Mouse (Mus musculus) myocyte (in vitro differentiated cells): Measurements from ENCODE around the gene Stard13. TPM values are rescaled to one million over a fixed set of nuclear protein-coding genes. Genes with fewer than 3 reads are reported as not detected.

Experiments
- H3K27me3 ChIP-seq: one replicate; pipeline ENCODE4 v1.6.1; 2011; ENCODE audit not compliant: control insufficient read depth, insufficient read depth, insufficient read length
- H3K36me3 ChIP-seq: one replicate; pipeline ENCODE4 v1.6.1; 2011; ENCODE audit not compliant: control insufficient read depth, insufficient read depth
- H3K4me2 ChIP-seq: one replicate; pipeline ENCODE4 v1.6.1; 2011; ENCODE audit warnings: low read depth, control low read depth
- H3K4me3 ChIP-seq: one replicate; pipeline ENCODE4 v1.5.1; 2011; ENCODE audit warnings: mild to moderate bottlenecking, control low read depth, moderate library complexity
- H3K79me2 ChIP-seq: one replicate; pipeline ENCODE4 v1.6.1; 2011; ENCODE audit not compliant: control insufficient read depth, insufficient read depth
- H3ac ChIP-seq: one replicate; pipeline ENCODE4 v1.6.1; 2011; ENCODE audit not compliant: control insufficient read depth, insufficient read length
- CEBPB ChIP-seq: IDR thresholded peaks from 2 replicates; pipeline ENCODE4 v1.6.1; 2011; ENCODE audit warnings: mild to moderate bottlenecking, moderate library complexity; ENCODE audit not compliant: poor library complexity, insufficient read depth, severe bottlenecking
- E2F4 ChIP-seq: IDR thresholded peaks from one replicate; pipeline ENCODE4 v1.6.1; 2011; ENCODE audit warnings: mild to moderate bottlenecking, control low read depth, moderate library complexity; ENCODE audit not compliant: insufficient read depth
- MAX ChIP-seq: IDR thresholded peaks from one replicate; pipeline ENCODE4 v1.6.1; 2011; ENCODE audit warnings: low read depth, mild to moderate bottlenecking, control low read depth
- MYOD1 ChIP-seq, 3 experiments: IDR thresholded peaks; one replicate each; pipeline ENCODE4 v1.6.1; 2011; ENCODE audit warnings: control low read depth in 2 of 3, low read depth in 2 of 3, mild to moderate bottlenecking in 2 of 3, moderate library complexity in 1 of 3; ENCODE audit not compliant: insufficient read length in 2 of 3, control insufficient read depth in 1 of 3
- MYOG ChIP-seq, 3 experiments: IDR thresholded peaks; one replicate each; pipeline ENCODE4 v1.6.1; 2011; ENCODE audit warnings: control low read depth in 2 of 3, low read depth in 2 of 3, mild to moderate bottlenecking in 2 of 3; ENCODE audit not compliant: insufficient read length in 2 of 3, control insufficient read depth in 1 of 3, insufficient read depth in 1 of 3
- POLR2A ChIP-seq: IDR thresholded peaks from one replicate; pipeline ENCODE4 v1.6.1; 2011; ENCODE audit warnings: low read depth, mild to moderate bottlenecking, control low read depth, moderate library complexity; ENCODE audit not compliant: insufficient read length
- POLR2AphosphoS2 ChIP-seq: IDR thresholded peaks from one replicate; pipeline ENCODE4 v1.6.1; 2011; ENCODE audit warnings: low read depth, control low read depth; ENCODE audit not compliant: insufficient read length
- REST ChIP-seq: IDR thresholded peaks from one replicate; pipeline ENCODE4 v1.6.1; 2011; ENCODE audit warnings: mild to moderate bottlenecking, control low read depth, moderate library complexity; ENCODE audit not compliant: insufficient read depth, insufficient read length
- SRF ChIP-seq: IDR thresholded peaks from one replicate; pipeline ENCODE4 v1.6.1; 2011; ENCODE audit warnings: low read depth; ENCODE audit not compliant: control insufficient read depth, insufficient read length
- TCF12 ChIP-seq: IDR thresholded peaks from one replicate; pipeline ENCODE4 v1.6.1; 2011; ENCODE audit warnings: mild to moderate bottlenecking, control low read depth; ENCODE audit not compliant: poor library complexity, insufficient read depth, severe bottlenecking
- TCF3 ChIP-seq: IDR thresholded peaks from one replicate; pipeline ENCODE4 v1.6.1; 2011; ENCODE audit warnings: low read depth, control low read depth; ENCODE audit not compliant: insufficient read length
- USF1 ChIP-seq: IDR thresholded peaks from one replicate; pipeline ENCODE4 v1.6.1; 2011; ENCODE audit warnings: low read depth, mild to moderate bottlenecking, control low read depth, moderate library complexity
- polyA plus RNA-seq: library from polyadenylated mRNA; unstranded; fragments of >200 nt; fragmentation: generic; extraction: Trizol; gene quantifications from one replicate; pipeline ENCODE4 v1.2.1, GENCODE M21; 2012; ENCODE audit warnings: missing spikeins

Stard13 gene
- polyA plus RNA-seq, 1 experiment = 15.2 TPM

- Histone ChIP-seq H3K4me3 (no peak overlapping the region), H3K79me2 (peaks cover 52% of the 10 kb centered on the region), H3K27me3 (no peaks in the 10 kb centered on the region), H3K36me3 (peaks cover 21% of the 10 kb centered on the region), H3ac (no peak overlapping the region), H3K4me2 (no peak overlapping the region)
- TF ChIP-seq TCF12 = no peak
- no peak for TF ChIP-seq MAX
- no peak for TF ChIP-seq POLR2AphosphoS2
- no peak for TF ChIP-seq CEBPB
- TF ChIP-seq MYOD1 (IDR thresholded peaks at IDR 0.05; ENCODE audit: control insufficient read depth in 1 of 3, insufficient read length in 2 of 3, low read depth in 2 of 3) = no peak
- TF ChIP-seq MYOG (IDR thresholded peaks at IDR 0.05; ENCODE audit: control insufficient read depth in 1 of 3, insufficient read depth in 1 of 3, insufficient read length in 2 of 3, low read depth in 2 of 3) = no peak
- no peak for TF ChIP-seq POLR2A
- no peak for TF ChIP-seq REST
- TF ChIP-seq E2F4 = no peak
- TF ChIP-seq SRF = no peak
- no peak for TF ChIP-seq TCF3
- TF ChIP-seq USF1 = no peak
These were observed 137.6 kb downstream of the Stard13 start for GRCm38 (mm10) chr5:151096012-151096411.

- Histone ChIP-seq H3K27me3 (no peaks in the 10 kb centered on the region), H3K4me3 (no peak overlapping the region), H3K79me2 (peaks cover 62% of the 10 kb centered on the region), H3ac (no peak overlapping the region), H3K36me3 (peaks cover 21% of the 10 kb centered on the region), H3K4me2 (no peak overlapping the region)
- TF ChIP-seq USF1 (no peak), SRF (no peak), POLR2AphosphoS2 (no peak), REST (no peak)
These were observed 140.6 kb downstream of the Stard13 start for GRCm38 (mm10) chr5:151092886-151093665.

GRCm38 (mm10) chr5:151090996-151091395 lies 142.6 kb downstream of the Stard13 start:
- TF ChIP-seq E2F4 = no peak
- TF ChIP-seq SRF = no peak
- no peak for TF ChIP-seq USF1
- TF ChIP-seq TCF12 = no peak
- no peak for TF ChIP-seq MAX
- TF ChIP-seq MYOG (IDR thresholded peaks at IDR 0.05; ENCODE audit: control insufficient read depth in 1 of 3, insufficient read depth in 1 of 3, insufficient read length in 2 of 3, low read depth in 2 of 3) = no peak
- no peak for TF ChIP-seq TCF3
- no peak for TF ChIP-seq CEBPB
- no peak for TF ChIP-seq REST
- no peak for TF ChIP-seq POLR2A
- TF ChIP-seq MYOD1 (IDR thresholded peaks at IDR 0.05; ENCODE audit: control insufficient read depth in 1 of 3, insufficient read length in 2 of 3, low read depth in 2 of 3) = no peak
- no peak for TF ChIP-seq POLR2AphosphoS2
- no peaks in the 10 kb centered on the region for H3K27me3 ChIP-seq

GRCm38 (mm10) chr5:151089201-151089600 lies 144.4 kb downstream of the Stard13 start:
- H3ac ChIP-seq = no peak overlapping the region
- peaks cover 17% of the 10 kb centered on the region for H3K36me3 ChIP-seq
- no peak for TF ChIP-seq REST
- no peak for TF ChIP-seq CEBPB
- no peak for TF ChIP-seq TCF12
- no peak for TF ChIP-seq TCF3
- TF ChIP-seq MYOG (IDR thresholded peaks at IDR 0.05; ENCODE audit: control insufficient read depth in 1 of 3, insufficient read depth in 1 of 3, insufficient read length in 2 of 3, low read depth in 2 of 3) = no peak
- no peak for TF ChIP-seq POLR2A
- TF ChIP-seq POLR2AphosphoS2 = no peak
- TF ChIP-seq SRF = no peak
- no peak for TF ChIP-seq USF1
- no peak for TF ChIP-seq MAX
- TF ChIP-seq E2F4 = no peak
- no peak for TF ChIP-seq MYOD1 (IDR thresholded peaks at IDR 0.05; ENCODE audit: control insufficient read depth in 1 of 3, insufficient read length in 2 of 3, low read depth in 2 of 3)
- H3K4me2 ChIP-seq = no peak overlapping the region
- H3K4me3 ChIP-seq = no peak overlapping the region
- peaks cover 70% of the 10 kb centered on the region for H3K79me2 ChIP-seq
- H3K27me3 ChIP-seq = no peaks in the 10 kb centered on the region

More at GRCm38 (mm10) chr5:151090996-151091395, 142.6 kb downstream of the Stard13 start:
- peaks cover 57% of the 10 kb centered on the region for H3K79me2 ChIP-seq
- peaks cover 21% of the 10 kb centered on the region for H3K36me3 ChIP-seq
- H3K4me2 ChIP-seq = no peak overlapping the region
- no peak overlapping the region for H3K4me3 ChIP-seq
- no peak overlapping the region for H3ac ChIP-seq

- H3K4me3 ChIP-seq = no peak overlapping the region
These were observed 147.0 kb downstream of the Stard13 start for GRCm38 (mm10) chr5:151086425-151087202.

More at GRCm38 (mm10) chr5:151086425-151087202, 147.0 kb downstream of the Stard13 start:
- H3K4me2 ChIP-seq = no peak overlapping the region
- no peak overlapping the region for H3ac ChIP-seq
- TF ChIP-seq E2F4 = no peak
- no peak for TF ChIP-seq TCF3
- peaks cover 74% of the 10 kb centered on the region for H3K79me2 ChIP-seq
- H3K36me3 ChIP-seq = peaks cover 5% of the 10 kb centered on the region
- no peaks in the 10 kb centered on the region for H3K27me3 ChIP-seq
